Mouse (Mus musculus): Measurements from ENCODE around the gene Atoh8. TPM values are rescaled to one million over a fixed set of nuclear protein-coding genes. Genes with fewer than 3 reads are reported as not detected.

Atoh8 gene
- polyA plus RNA-seq, 3 experiments from 2014 or later: not detected

DNA sequence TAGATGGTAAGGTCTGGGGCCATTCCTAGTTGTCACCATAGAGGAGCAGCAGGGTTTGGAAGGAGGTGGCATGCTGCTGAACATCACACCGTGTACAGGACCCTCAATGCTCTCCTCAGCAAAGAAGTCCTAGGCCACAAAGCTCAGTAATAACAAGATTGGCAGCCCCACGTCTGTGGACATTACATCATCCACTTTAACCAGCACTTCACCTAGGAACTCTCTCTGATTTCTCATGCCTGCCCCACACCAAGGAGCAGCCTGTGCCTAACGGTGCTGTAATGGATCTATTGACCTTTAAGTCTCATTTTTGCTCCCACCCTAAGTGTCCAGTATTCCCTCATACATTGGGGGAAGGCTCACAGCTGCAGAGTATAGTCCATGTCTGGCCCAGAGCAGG lies 9.7 kb downstream of the Atoh8 start:
- ATAC-seq: no peak

DNA sequence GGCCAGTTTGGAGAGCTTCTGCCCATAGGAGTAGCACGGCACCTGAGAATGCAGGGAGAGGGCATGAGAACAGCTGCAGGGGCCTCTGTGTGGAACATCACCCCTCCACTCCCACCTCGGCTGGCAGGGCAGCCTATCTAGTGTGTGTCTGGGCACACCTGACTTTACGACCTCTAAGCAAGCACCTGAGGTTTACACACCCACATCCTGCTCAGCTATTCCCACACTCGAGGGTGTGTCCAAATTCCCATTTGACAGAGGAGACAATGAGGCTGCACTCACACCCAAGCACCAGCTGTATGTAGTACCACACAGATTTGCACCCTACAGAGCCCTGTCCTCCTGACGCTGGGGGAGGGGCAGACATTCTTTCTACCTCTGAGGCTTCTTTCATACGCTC lies 11.5 kb downstream of the Atoh8 start:
- ATAC-seq: no peak

DNA sequence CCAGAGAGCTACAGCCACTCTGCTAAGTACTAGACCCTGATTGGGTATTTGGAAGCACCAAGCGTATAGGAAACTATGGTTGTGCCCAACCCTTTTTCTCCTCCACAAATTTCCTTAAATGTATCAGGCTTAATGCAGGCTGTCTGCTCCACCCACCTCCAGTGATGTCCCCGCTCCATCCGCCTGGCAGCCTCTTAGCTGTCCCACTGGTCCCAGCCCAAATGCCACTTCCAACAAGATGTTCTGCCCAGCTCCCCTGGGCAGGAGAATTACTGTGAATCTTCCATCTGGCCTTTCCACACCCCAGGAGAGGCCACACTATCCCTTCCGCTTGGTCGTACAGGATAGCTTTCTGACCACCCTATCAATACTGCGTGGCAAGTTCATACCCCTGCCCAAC lies 12.5 kb downstream of the Atoh8 start:
- no peak for ATAC-seq

DNA sequence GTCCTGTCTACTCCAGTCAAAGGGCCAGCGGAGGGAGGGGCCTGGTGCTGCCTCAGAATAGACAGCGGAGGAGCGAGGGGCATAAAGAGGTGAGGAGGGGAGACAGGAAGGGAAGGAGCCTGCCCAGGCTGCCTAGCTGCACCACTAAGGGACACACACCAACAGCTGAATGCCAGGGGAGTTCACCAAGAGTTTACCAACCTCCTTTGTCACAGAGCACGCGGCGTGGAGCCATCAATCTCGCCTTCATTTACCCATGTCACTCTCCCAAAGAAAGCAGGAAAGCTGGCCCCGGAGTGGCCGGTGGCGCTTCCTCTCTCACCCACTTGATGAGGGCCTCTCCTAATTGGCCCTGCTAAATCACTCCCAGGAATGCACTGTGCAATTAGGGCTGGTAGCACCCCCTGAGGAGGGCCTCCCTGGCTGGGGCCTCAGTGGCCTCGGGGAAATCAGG lies 13.1 kb downstream of the Atoh8 start:
- no peak for ATAC-seq

DNA sequence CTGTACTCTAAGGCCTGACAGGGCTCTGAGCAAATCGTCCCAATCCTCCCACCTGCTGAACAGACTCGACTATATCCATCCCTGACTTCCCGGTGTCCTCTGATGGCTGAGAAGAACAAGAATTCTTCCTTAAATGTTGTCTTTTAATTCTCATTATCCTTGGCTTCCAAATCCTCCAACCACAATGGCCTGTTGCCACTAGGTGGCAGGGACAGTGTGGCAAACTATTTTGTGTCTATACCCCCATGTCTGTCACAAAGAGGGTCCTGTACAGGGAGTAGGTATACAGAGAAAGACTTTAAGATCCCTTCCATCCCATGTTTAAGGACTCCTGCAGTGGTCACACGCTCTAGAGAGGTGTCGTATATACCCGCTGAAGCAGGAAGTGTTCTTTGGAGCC lies 14.1 kb downstream of the Atoh8 start:
- ATAC-seq: no peak

DNA sequence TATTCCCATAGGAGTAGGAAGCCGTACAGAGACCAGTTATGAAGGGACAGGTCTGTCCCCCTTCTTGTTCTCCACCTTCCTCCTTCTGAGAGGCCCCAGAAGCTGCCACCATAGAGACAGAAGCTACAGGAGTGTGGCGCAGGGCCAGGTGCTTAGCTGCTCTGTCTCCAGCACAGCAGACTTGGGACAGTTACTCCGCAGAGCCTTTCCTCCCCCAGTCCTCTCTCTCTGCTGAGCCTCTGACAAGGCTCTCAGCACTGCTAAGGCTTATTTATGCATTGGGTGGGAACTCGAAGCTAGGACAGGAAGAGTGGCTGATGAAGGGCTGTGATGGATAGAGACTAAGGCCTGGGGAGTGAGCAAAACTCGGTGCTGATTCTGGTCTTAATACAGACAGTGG lies 15.8 kb downstream of the Atoh8 start:
- ATAC-seq: no peak

DNA sequence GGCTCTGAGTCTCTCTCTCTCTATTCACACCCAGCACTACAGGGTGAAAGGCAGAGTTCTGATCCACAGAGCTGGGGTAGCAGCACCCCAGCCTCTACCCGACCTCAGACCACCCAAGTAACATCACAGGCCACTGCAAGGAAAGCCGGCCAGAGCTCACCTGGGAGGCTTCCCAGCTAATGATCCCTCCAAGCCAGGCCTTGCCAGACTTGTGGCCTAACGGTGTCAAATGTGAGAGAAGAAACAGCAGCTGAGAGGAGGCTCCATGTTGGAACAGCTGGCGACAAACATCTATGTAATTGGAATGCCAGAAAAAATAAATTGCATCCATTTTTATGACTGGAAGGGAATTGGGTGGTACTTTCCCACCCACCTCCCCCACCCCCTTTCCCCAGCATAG lies 17.1 kb downstream of the Atoh8 start:
- no peak for ATAC-seq

DNA sequence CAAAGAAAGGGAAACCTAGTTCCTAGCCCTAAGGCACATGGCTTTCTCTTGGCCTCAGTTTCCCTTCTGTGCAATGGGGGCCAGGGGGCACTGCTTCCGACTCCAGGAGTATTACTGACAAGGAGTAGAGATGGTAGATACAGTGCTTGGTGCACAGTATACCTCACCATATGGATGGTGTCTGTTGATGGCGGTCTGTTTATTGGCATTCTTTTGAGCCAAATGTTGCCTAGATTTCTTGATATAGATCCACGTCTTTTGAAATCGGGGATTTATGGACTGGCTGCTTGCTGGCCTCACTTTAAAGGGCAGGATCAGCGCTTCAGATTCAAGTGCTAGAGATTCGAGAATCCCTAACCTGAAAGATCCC lies 18.0 kb downstream of the Atoh8 start:
- ATAC-seq: no peak

DNA sequence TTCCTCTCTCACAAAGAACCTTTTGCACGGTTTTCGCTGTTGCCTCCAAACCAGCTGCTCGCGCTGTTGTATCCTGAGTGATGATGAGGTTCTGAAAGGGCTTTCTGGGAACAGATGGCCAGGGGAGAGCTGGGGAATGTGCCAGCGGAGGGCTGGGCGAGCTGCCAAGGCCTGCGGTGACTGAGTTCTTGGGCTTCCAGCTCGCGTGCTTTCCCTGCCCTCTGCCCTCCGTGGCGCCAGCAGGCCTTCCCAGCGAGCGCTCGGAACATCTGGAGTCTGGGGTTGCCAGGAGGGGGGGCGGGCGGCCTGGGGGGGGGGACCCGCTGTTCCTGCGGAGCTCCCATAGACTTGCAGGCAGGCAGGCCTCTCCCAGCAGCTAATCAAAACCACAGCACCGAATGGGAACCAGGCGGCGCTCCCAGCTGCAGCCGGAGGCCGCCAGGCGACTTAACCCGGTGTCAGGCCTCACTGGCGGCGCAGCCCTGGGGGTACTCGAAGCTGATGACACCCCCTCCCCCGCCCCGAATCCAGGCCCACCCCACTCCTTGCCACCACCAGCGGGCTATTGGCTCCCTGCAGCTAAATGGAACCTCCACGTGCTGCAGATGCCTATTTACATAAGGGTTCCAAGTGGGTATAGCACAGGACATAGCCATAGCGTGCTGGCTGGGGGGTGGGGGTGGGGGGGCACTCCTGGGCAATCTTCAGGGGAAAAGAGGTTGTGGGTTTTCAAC lies 18.5 kb downstream of the Atoh8 start:
- ATAC-seq: no peak

DNA sequence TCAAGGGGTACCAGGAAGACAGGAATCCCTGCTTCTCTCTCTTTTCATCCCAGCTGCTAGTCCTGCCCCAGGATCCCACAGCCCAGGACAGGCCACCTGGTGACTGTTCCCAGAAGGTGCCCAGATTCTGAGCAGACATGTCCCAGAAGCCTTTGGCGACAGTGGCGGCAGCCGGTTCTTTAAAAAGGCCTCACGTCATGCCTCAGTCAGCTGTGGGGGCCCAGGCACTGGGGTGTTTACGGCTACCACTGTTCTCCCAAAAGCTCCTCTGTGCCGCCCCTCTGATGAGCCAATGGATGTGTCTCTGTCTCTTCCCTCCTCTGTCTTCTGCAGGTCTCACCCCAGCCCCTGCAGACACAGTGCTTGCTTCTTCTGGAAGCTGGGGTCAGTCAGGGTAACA lies 19.8 kb downstream of the Atoh8 start:
- no peak for ATAC-seq

DNA sequence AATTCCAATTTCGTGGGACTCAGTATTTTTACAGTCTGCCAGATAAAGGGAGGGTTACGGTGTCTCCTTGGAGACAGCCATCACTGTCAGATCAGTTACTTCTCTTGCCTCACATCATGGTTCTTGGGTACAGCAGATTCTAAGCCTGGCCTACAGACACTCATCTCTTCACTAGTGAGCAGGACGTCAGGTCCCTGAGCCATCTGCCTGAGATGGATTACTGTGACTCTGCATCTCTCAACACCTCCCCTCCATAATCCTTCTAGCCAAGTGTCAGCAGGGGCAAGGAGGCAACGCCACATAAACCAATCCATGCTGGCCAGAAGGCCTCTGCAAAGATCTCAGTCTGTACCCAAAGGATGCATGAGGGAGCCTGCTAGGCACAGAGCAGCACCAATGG lies 24.0 kb downstream of the Atoh8 start:
- ATAC-seq: no peak

DNA sequence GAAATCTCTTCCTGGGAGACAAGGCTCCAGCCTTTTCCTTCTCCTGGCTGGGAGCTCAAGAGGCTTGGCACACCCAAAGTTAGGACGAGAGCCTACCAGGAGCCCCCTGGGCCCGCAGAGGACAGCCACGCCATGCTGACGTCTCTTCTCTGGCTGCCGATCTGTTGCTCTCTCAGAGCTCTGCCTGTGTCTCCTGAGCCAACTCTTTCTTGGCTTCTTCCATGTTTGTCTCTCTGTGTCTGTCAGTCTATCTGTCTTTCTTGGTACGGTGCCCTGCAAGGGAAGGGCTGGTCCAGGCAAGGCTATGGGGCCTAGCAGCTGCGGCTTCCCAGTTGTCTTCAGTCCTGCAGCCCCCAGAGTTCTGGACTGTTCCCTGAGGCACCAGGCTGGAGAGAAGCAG lies 24.6 kb downstream of the Atoh8 start:
- ATAC-seq: no peak

DNA sequence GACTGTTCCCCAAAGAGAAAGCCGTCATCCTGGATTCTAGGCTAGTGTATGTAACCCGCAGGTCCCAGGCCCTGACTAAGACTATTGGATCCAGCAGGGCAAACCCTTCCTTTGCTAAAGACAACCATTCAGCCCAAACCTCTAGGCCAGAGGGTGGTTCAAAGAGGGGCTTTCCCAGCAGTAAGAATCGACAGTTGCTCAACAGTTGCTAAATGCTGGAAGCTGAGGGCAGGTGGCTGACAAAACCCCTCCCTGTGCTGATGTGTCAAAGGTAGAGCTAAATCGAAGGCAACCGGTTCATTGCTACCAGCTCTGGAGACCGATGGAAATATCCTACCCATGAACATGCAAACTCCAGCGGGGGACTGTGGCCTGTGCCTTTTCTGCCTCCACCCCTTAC lies 25.6 kb downstream of the Atoh8 start:
- no peak for ATAC-seq

DNA sequence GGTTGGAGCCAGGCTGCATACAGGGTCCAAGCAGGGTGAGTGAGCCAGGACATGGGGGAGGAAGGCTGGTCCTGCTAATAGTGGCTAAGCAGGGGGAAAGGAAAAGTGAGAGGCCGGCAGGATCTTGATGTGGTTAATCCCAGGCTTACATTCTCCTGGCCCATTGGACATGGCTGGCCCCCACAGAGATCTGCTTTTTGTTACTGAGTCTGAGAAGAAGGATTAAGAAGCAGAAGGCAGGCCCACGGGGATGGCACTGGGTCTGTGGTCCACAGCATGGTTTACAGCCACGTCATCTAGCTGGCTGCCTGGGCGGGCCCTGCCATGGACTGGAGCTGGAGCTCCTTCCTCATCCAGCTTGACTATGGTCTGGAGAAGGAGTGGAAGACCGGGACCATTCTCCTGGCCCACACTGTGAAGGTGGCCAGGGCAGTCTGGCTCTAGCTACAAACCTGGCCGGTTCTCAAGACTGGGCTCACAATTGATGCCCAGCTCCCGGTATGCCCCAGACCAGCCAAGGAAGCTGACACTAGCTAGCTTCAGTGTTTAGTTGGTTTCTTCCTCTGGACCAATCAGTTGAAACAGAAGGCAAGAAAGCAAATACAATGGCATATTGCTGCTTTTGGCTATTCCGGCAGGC lies 26.9 kb downstream of the Atoh8 start:
- ATAC-seq: no peak

DNA sequence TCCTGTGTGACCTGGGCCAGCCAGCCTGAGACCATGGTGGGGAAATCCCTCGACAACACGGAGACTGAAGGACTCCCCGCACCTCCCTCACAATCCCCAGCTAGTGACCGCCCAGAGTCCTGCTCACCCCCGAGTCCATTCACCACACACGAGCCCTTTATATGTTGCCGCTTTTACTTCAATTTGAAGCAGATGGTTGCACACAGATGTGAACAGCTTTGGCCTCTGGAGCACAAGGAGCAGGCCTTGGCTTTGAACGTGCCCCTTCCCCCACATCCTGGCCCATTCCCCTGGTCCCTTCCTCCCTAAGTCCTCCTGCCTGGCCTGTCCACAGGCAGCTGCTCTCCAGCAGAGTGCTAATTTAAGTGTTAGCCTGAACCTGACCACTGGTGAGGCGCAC lies 29.4 kb downstream of the Atoh8 start:
- ATAC-seq: no peak

DNA sequence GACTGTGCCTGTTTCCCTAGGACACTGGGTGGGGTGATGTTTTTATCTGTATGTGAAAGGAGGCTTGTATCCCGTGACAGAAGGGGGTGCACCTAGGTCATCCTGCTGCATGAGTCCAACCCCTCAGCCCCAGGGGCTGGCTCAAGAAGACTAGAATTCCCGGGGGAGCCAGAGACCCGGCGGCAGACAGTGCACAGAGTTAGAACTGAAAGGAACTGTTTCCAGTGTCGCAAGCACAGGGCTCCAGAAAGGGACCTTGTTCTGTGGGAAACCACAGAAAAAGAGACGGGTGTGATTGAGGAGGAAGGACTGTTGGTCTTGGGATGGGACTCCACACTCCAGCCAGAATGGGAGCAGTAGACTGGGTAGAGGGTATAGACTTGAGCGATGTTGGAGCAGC lies 30.5 kb downstream of the Atoh8 start:
- no peak for ATAC-seq

DNA sequence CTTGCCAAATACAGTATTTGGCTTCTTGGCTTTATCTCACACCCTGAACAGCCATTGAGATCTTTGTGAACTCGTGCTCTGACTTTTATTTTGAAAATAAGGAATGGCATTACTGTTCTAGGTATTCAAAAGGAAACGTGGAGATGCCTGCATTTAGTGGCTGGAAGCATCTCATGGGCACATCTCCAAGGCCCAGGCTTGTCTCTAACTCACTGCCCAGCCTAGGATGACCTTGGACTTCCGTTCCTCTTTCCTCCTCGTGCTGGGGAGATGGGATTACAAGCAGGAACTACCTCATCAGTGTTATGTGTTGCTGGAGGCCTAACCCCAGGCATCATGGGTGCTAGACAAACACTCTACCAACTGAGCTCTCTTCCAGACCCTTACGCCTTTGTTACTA lies 32.1 kb downstream of the Atoh8 start:
- no peak for ATAC-seq

DNA sequence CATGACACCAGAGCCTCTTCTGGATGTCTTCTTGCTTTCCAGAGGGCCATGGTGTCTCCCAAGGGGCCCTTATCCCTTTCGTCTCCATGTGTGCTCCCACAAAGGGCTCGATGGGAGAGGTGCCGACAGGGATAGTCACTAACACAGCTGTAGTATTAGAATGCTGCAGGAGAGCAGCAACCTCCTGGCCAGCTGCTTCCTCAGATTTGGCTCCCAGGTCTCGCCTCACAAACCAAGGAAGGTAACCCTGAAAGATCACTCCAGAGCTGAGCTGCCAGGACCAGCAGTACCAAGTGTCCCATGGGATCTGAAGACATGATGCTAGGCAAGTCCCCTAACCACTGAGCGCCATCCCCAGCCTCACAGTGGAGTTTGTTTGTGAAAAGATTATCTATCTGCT lies 32.6 kb downstream of the Atoh8 start:
- no peak for ATAC-seq

DNA sequence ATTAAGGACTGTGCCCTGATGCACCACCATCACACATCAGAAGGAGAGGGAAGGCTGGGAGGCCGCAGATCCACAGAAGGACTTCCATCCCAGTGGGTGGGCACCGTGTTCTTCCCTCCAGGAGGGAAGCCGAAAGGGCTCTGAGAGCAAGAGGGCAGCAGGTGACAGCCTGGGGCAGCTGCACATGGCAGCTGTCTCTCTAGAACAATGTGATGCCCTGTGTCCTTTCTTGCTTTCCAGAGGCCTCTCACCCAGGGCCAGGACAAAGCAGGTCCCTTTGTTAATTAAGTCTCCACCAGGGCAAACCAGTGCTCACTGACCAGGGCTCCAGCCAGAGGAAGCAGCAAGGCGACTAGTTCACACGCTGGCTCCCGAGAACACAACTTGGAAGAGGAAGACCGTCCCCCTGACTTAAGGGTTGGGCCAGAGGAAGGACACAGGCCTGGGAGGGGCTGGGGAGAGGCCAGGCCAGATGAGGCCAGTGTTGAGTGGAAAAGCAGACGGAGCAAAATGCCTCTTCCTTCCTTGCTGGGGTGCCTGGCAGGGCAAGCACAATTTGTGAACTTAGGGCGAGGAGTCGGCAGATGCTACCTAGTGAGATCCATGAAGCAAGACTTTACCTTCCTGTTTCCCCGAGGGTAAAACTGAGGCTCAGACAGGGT lies 34.7 kb downstream of the Atoh8 start:
- ATAC-seq: no peak

DNA sequence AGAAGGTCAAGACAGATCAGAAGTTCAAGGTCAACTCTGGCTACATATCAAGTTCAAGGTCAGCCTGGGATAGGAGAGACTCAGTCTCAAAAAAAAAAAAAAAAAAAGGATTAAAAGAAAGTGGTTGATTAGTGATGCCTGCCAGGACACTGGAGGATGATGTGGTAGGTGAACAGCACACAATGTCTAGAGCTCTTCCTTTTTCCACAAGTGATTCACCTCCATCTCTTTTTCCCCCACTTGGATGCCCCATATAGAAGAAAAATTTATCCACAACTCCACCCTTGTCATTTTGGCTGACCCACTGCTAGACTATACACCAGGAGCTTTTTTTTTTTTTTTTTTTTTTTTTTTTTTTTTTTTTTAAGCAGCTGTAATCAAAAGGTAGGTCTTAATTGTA lies 37.9 kb downstream of the Atoh8 start:
- no peak for ATAC-seq

DNA sequence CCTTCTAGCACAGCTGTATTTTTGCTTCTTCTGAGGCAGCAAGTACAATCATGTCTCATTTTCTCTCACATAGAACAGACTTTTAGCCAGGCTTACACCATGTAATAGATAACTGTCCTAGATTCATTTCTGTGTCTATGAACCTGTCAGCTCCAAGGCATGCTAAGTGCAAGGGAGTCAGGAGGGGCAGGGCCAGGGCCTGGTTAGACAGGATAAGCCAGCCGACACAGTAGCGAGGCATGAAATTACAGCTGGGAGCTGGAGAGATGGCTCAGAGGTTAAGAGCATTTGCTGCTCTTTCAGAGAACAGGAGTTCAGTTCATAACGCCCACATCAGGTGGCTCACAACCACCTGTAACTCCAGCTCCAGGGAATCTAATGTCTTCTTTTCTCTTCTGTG lies 38.7 kb downstream of the Atoh8 start:
- no peak for ATAC-seq

DNA sequence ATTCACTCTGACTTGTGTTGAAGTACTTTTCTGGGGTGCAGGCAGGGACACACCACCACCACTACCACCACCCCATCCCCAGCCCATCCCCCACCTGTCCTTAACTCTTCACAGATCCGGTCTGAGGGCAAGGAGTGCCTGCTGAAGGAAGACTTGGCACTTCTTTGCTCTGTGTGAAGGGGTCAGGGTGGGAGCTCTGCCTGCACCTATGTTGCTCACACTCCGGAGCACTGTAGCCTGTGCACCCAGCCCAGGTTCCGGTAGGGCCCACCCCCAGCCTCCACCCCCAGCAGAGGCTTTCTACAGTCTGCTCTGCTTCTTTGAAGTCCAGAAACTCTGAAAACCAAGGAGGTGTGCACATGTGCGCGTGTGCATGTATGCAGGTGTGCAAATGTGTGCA lies 44.8 kb downstream of the Atoh8 start:
- no peak for ATAC-seq

DNA sequence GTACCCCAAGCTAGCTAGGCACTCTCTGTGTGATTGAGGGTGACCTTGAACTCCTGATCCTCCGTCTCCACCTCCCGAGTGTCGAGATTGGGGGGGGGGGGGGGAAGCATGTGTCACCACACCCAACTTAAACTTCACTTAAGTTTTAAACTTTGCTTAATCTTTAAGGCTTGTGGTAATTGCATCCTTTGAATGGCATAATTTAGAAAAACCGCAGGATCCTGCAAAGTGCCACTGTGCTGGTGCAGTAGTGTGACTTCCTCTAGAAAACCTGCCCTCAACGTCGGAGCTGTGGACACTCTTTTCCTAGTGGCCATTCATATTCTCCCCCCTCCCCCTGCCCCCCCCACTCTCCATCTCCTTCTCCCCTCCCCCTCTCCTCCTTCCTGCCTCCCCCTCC lies 45.3 kb downstream of the Atoh8 start:
- ATAC-seq: no peak

Data from inflammation-experienced regulatory T-cells, adult 6 months (primary cell).